Mouse (Mus musculus): ENCODE results near the gene Gnb1. TPM values are rescaled to one million over a fixed set of nuclear protein-coding genes. Genes with fewer than 3 reads are reported as not detected.

The Gnb1 gene
- 289 and 296 TPM in 2 replicates for polyA plus RNA-seq (2015; fragmentation: Nextera tagmentation; extraction: Ambion mirVana)

GRCm38 (mm10) chr4:155490990-155491504 is at the start of gene Gnb1:
Gene Gnb1, plus strand, starts transcription at chr4:155491361.

GRCm38 (mm10) chr4:155468952-155469351 is 22.2 kb upstream of the Gnb1 start, which contains the start of gene Tmem52:
Gene Tmem52, plus strand, starts transcription at chr4:155469114.

GRCm38 (mm10) chr4:155561661-155562442 is 70.7 kb downstream of the Gnb1 start, which contains the start of gene Nadk:
Gene Nadk, plus strand, starts transcription at chr4:155562378.

GRCm38 (mm10) chr4:155601091-155601996 is 110.2 kb downstream of the Gnb1 start, which contains the start of gene Slc35e2:
Gene Slc35e2, plus strand, starts transcription at chr4:155601416.

Other genes starting within 250 kb of the Gnb1 start
- gene Faap20, start 241.6 kb upstream of the Gnb1 start, polyA plus RNA-seq (2015; fragmentation: Nextera tagmentation; extraction: Ambion mirVana), result 52.8 and 70.4 TPM in 2 replicates
- gene Prkcz, start 130.0 kb upstream of the Gnb1 start, polyA plus RNA-seq (2015; fragmentation: Nextera tagmentation; extraction: Ambion mirVana), result 10.6 and 13.6 TPM in 2 replicates
- 0.22 and 0.27 TPM in 2 replicates for gene Gabrd, start 93.2 kb upstream of the Gnb1 start, polyA plus RNA-seq (2015; fragmentation: Nextera tagmentation; extraction: Ambion mirVana)
- gene Cfap74, start 82.2 kb upstream of the Gnb1 start, polyA plus RNA-seq (2015; fragmentation: Nextera tagmentation; extraction: Ambion mirVana), result 1.3 TPM in 2 replicates
- gene Tmem52, start 22.2 kb upstream of the Gnb1 start, polyA plus RNA-seq (2015; fragmentation: Nextera tagmentation; extraction: Ambion mirVana), result 6.4 and 21.3 TPM in 2 replicates
- 69.7 and 136 TPM in 2 replicates for gene Nadk, start 71.0 kb downstream of the Gnb1 start, polyA plus RNA-seq (2015; fragmentation: Nextera tagmentation; extraction: Ambion mirVana)
- 5.8 and 7.8 TPM in 2 replicates for gene Slc35e2, start 110.1 kb downstream of the Gnb1 start, polyA plus RNA-seq (2015; fragmentation: Nextera tagmentation; extraction: Ambion mirVana)
- gene Cdk11b, start 133.5 kb downstream of the Gnb1 start, polyA plus RNA-seq (2015; fragmentation: Nextera tagmentation; extraction: Ambion mirVana), result 40.5 and 62.6 TPM in 2 replicates
- not detected in 2 replicates for gene Gm10563, start 154.0 kb downstream of the Gnb1 start, polyA plus RNA-seq (2015; fragmentation: Nextera tagmentation; extraction: Ambion mirVana)
- gene Mmp23, start 162.0 kb downstream of the Gnb1 start, polyA plus RNA-seq (2015; fragmentation: Nextera tagmentation; extraction: Ambion mirVana), result 73.1 and 96.3 TPM in 2 replicates
- gene Mib2, start 177.8 kb downstream of the Gnb1 start, polyA plus RNA-seq (2015; fragmentation: Nextera tagmentation; extraction: Ambion mirVana), result 22.3 and 24.1 TPM in 2 replicates
- 26.3 and 55.7 TPM in 2 replicates for gene Fndc10, start 203.0 kb downstream of the Gnb1 start, polyA plus RNA-seq (2015; fragmentation: Nextera tagmentation; extraction: Ambion mirVana)
- gene Ssu72, start 213.4 kb downstream of the Gnb1 start, polyA plus RNA-seq (2015; fragmentation: Nextera tagmentation; extraction: Ambion mirVana), result 224 and 227 TPM in 2 replicates
- 0.79 and 1.4 TPM in 2 replicates for gene Tmem240, start 243.4 kb downstream of the Gnb1 start, polyA plus RNA-seq (2015; fragmentation: Nextera tagmentation; extraction: Ambion mirVana)

All from adrenal gland, postnatal 0 days (tissue).